Mouse (Mus musculus): ENCODE data around the gene Igdcc4. TPM values are rescaled to one million over a fixed set of nuclear protein-coding genes. Genes with fewer than 3 reads are reported as not detected.
A peak's percentile ranks its signal among the peaks of the same experiment; 100 is the strongest.

Gene Igdcc4
- polyA plus RNA-seq, 1 experiment from 2014 or later, result 9.1 TPM

DNA sequence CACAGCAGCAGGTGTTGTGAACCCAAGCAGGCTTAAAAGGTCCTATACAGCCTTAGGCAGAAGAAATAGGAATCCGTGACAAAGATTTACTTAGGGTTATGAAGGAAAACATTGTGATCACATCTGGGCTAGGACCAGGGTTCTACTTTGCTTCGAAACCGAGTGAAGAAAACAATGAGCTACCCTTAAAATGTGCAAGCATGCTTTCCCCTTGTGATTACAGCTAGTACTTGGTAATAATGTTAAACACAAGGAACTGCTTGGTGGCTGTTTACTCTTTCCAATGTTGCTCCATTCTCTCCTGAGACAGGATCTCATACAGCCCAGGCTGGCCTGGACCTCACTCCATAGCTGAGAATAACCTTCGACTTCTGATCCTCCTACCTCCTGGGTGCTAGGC, 59.9 kb downstream of the Igdcc4 start:
- peaks cover 28% of the 10 kb centered on the region for H3K4me1 ChIP-seq (replicated peaks)
- 58% methylated on average over 4 of the region's 4 CpGs for WGBS
- H3K4me3 ChIP-seq, result no peak overlapping the region
- no peak overlapping the region for H3K27ac ChIP-seq
- H3K27me3 ChIP-seq, result peaks cover 65% of the 10 kb centered on the region
- H3K9me3 ChIP-seq (replicated peaks), result no peaks in the 10 kb centered on the region
- no peak overlapping the region for H3K9ac ChIP-seq
- ATAC-seq (replicated peaks; ENCODE audit: insufficient number of reproducible peaks, insufficient read depth, low FRiP score, low read depth), result no peak
- no peaks in the 10 kb centered on the region for H3K36me3 ChIP-seq
- H3K4me2 ChIP-seq, result no peak overlapping the region

DNA sequence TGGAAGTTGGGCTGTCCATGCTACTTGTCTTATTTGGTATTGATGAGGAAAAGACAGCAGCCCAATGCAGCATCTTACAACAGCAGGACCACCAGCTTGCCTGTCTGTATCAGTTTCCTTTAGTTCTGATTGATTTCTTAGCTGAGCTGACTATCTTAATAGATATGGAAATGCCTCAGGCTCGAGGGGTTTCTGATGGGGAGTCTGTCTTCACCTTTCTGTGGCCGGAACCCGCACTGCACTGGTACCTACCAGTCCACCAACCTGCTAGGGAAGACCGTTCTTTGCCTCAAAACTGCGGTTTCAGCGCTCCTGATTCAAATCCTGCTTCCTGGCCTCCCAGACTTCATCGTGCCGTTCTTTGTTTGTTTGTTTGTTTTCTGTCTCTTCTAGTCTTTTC, 60.6 kb downstream of the Igdcc4 start:
- no peak for ATAC-seq (replicated peaks; ENCODE audit: insufficient number of reproducible peaks, insufficient read depth, low FRiP score, low read depth)
- 42% methylated on average over 8 of the region's 8 CpGs for WGBS
- H3K36me3 ChIP-seq, result no peaks in the 10 kb centered on the region
- H3K9ac ChIP-seq, result no peak overlapping the region
- no peak overlapping the region for H3K4me3 ChIP-seq
- no peak overlapping the region for H3K27ac ChIP-seq
- H3K27me3 ChIP-seq, result peaks cover 60% of the 10 kb centered on the region
- peaks cover 21% of the 10 kb centered on the region for H3K4me1 ChIP-seq (replicated peaks)
- no peaks in the 10 kb centered on the region for H3K9me3 ChIP-seq (replicated peaks)
- no peak overlapping the region for H3K4me2 ChIP-seq

DNA sequence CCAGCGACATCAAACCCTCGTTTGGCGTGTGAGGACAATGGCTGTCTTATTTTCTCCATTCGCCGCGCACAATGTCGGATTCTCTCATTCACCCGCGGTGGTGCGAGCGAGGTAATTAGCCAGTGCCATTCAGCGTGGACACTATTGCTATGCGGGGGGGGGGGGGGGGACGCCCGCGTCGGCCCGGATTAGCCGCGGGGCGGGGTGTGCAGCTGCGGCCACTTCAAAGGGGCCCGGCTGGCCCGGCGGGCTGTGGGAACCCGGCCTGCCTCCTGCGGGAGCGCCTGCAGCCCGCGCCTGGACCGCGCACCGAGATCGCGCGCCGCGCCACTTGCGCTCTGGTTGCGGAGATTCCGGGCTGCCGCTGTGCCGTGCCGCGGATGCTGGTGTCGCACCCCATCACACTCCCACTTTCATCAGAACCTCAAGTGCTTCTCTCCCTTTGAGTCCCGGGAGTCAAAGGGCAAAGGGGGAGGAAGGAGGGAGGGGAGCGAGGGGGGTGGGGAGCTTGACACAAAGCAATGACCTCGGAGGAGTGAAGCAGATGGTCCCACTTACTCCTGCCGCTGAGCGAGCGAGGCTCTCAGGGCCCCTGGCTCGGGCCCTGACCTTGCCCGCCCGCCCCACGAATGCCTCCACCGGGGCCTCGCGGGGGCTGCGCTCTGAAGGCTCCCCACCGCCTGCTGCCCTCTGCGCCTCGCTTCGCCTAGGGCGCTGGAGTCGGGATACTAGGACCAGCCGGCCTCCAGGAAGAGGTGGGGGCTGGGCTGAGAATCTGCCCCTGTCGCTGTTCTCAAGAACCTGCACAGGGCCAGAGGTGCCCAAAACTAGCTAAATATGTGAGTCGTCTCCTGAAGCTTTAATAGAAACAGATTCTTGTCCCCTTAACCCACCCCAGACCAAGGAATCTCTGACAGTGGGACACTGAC, 61.7 kb downstream of the Igdcc4 start:
- H3K36me3 ChIP-seq, result no peaks in the 10 kb centered on the region
- H3K27ac ChIP-seq, result no peak overlapping the region
- ATAC-seq (replicated peaks; ENCODE audit: insufficient number of reproducible peaks, insufficient read depth, low FRiP score, low read depth), result 0 out of 2 replicates have a peak, but pooled peaks have one; percentile 39
- peaks cover 56% of the 10 kb centered on the region for H3K27me3 ChIP-seq
- H3K9me3 ChIP-seq (replicated peaks), result no peaks in the 10 kb centered on the region
- peaks cover 12% of the 10 kb centered on the region for H3K4me1 ChIP-seq (replicated peaks)
- 2% methylated on average over 64 of the region's 69 CpGs for WGBS
- peak overlapping the region; percentile 55 for H3K4me3 ChIP-seq
- peak overlapping the region; percentile 95 for H3K4me2 ChIP-seq
- H3K9ac ChIP-seq, result peak overlapping the region; percentile 53

DNA sequence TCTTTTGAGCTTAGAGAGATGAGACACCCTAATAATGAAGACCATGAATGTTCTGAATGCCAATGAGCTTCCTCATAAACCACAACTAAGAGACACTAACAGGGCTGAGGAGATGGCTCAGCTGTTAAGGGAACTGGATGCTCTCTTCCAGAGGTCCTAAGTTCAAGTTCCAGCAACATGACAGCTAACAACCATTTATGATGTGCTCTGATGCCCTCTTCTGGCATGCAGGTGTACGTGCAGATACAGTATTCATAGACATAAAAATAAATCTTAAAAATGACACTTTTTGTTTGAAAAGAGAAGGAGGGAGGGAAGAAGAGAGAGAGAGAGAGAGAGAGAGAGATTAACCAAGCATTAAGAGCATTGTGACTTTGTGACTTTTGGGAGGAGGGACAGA, 63.6 kb downstream of the Igdcc4 start:
- no peaks in the 10 kb centered on the region for H3K36me3 ChIP-seq
- no peaks in the 10 kb centered on the region for H3K9me3 ChIP-seq (replicated peaks)
- 28% methylated on average over 1 of the region's 1 CpGs for WGBS
- peaks cover 48% of the 10 kb centered on the region for H3K27me3 ChIP-seq
- H3K9ac ChIP-seq, result no peak overlapping the region
- peaks cover 12% of the 10 kb centered on the region for H3K4me1 ChIP-seq (replicated peaks)
- no peak overlapping the region for H3K27ac ChIP-seq
- ATAC-seq (replicated peaks; ENCODE audit: insufficient number of reproducible peaks, insufficient read depth, low FRiP score, low read depth), result no peak
- no peak overlapping the region for H3K4me2 ChIP-seq
- no peak overlapping the region for H3K4me3 ChIP-seq

DNA sequence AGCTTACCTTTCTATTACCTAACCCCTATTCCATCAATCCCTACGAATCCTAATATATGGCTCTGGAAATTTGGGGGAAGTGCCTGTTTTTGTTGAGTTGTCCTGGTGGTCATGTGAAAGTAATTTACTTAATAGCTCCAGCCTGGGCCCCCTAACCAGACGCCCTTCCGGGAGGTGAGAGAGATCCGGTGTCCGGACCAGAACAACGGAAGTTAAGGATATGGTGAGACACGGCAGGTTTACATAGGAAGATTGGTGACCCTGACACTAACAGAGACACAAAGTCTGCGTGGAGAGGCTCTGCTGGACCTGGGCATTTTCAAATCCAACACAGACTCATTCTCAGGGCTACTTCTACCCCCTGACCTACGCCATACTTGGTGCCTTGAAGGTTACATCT, 65.1 kb downstream of the Igdcc4 start:
- H3K27me3 ChIP-seq, result peaks cover 35% of the 10 kb centered on the region
- H3K4me1 ChIP-seq (replicated peaks), result peaks cover 12% of the 10 kb centered on the region
- H3K9ac ChIP-seq, result no peak overlapping the region
- no peak overlapping the region for H3K4me3 ChIP-seq
- no peak for ATAC-seq (replicated peaks; ENCODE audit: insufficient number of reproducible peaks, insufficient read depth, low FRiP score, low read depth)
- no peak overlapping the region for H3K27ac ChIP-seq
- 58% methylated on average over 9 of the region's 9 CpGs for WGBS
- no peaks in the 10 kb centered on the region for H3K36me3 ChIP-seq
- no peak overlapping the region for H3K4me2 ChIP-seq
- H3K9me3 ChIP-seq (replicated peaks), result no peaks in the 10 kb centered on the region

DNA sequence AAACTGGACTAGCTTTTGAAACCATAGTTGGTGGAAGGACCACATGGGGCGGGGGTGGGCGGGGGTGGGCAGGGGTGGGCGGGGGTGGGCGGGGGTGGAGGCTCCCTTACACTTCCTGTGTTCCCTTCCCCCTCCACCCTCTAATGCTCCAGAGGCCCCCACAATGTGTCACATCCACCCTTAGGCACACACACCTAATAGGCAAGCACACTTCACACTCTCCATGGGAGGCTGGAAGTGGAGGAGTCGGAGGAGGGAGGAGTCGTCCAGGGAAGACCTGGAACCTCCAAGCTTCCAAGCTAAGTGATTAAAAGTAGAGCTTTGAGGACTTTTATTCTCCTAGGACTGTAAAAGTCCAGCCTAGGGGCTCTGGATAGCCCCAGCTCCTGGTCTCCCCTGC, 67.2 kb downstream of the Igdcc4 start:
- Histone ChIP-seq H3K27me3 (peaks cover 15% of the 10 kb centered on the region), H3K9me3 (replicated peaks) (no peaks in the 10 kb centered on the region), H3K4me1 (replicated peaks) (no peaks in the 10 kb centered on the region), H3K36me3 (no peaks in the 10 kb centered on the region), H3K4me3 (no peak overlapping the region), H3K4me2 (no peak overlapping the region), H3K27ac (no peak overlapping the region), H3K9ac (no peak overlapping the region)
- 37% methylated on average over 6 of the region's 6 CpGs for WGBS
- ATAC-seq (replicated peaks; ENCODE audit: insufficient number of reproducible peaks, insufficient read depth, low FRiP score, low read depth), result no peak

DNA sequence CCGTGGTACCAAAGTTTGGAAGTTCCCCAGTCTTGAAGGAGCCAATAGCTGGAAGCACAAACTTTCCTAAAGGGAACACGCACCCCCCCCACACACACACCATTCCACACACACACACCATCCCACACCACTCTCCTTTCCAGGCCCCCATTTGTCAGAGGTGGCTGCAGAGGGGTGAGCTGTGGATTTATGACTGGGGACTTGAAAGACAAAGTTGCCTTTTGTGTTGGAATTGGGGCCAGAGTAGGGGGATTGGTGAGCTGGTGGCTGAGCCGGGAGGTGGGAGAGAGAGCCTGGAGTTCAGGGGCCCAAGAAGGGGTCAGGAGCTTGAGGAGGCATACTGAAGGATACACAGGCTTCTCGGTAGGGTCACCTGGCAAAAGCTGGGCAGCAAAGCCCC, 67.7 kb downstream of the Igdcc4 start:
- WGBS, result 57% methylated on average over 4 of the region's 4 CpGs
- peaks cover 11% of the 10 kb centered on the region for H3K27me3 ChIP-seq
- ATAC-seq (replicated peaks; ENCODE audit: insufficient number of reproducible peaks, insufficient read depth, low FRiP score, low read depth), result no peak
- H3K4me3 ChIP-seq, result no peak overlapping the region
- no peaks in the 10 kb centered on the region for H3K9me3 ChIP-seq (replicated peaks)
- H3K4me2 ChIP-seq, result no peak overlapping the region
- H3K27ac ChIP-seq, result no peak overlapping the region
- no peaks in the 10 kb centered on the region for H3K4me1 ChIP-seq (replicated peaks)
- no peak overlapping the region for H3K9ac ChIP-seq
- H3K36me3 ChIP-seq, result no peaks in the 10 kb centered on the region

DNA sequence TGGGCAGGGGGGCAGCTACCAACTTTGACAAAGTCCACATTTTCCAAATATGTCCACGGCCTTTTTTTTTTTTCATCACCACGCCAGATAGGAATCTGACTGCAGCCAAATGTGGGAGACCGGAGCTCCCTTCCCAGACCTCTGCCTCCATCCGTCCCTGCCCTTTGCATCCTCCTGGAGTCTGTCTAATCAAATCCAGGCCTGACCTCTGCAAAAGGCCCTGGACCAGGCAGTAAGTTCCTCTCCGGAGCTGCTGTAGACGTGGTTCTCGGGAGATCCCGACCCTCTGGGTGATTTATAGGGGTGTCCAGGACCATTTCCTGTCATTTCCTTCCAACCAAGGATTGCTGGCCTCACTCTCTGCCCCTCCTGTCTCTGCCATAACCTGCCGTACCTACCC, 71.4 kb downstream of the Igdcc4 start:
- H3K27ac ChIP-seq, result no peak overlapping the region
- ATAC-seq (replicated peaks; ENCODE audit: insufficient number of reproducible peaks, insufficient read depth, low FRiP score, low read depth), result no peak
- H3K9ac ChIP-seq, result no peak overlapping the region
- no peaks in the 10 kb centered on the region for H3K9me3 ChIP-seq (replicated peaks)
- H3K4me2 ChIP-seq, result no peak overlapping the region
- 58% methylated on average over 9 of the region's 9 CpGs for WGBS
- H3K36me3 ChIP-seq, result no peaks in the 10 kb centered on the region
- no peak overlapping the region for H3K4me3 ChIP-seq
- peaks cover 4% of the 10 kb centered on the region for H3K27me3 ChIP-seq
- H3K4me1 ChIP-seq (replicated peaks), result no peaks in the 10 kb centered on the region

DNA sequence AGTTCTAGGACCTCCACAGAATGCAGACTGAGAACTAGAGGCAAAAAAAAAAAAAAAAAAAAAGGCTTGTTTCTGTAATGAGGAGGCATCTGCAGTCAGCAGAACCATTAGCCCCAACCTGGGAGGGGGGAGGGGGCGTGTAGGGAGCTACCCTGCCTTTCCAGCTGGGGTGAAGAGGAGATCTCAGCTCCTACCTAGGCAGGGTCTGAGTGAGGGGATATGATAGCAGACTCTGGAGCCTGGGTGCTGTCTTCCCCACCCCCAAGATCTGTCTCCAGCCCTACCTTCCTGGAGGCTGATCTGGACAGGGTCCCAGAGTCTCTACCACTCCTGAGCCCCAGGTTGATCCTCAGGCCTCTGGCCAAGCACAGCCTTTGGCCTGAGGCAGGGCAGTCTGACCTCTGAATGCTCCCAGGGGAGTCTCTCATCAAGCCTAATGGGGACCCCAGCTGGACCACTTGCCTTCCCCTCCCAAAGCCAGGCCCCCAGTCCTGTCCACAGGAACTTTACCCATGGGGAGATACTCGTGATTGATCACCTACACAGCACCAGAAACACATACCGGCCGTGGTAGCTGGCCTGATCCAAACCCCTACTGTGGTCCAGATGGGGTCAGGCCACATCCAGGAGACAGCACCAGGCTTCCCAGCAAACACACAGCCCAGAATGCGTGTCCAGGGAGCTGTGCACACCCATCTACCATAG, 74.1 kb downstream of the Igdcc4 start:
- H3K36me3 ChIP-seq, result no peaks in the 10 kb centered on the region
- H3K9ac ChIP-seq, result no peak overlapping the region
- H3K4me3 ChIP-seq, result no peak overlapping the region
- WGBS, result 59% methylated on average over 5 of the region's 5 CpGs
- no peak overlapping the region for H3K4me2 ChIP-seq
- peaks cover 22% of the 10 kb centered on the region for H3K4me1 ChIP-seq (replicated peaks)
- peaks cover 14% of the 10 kb centered on the region for H3K27me3 ChIP-seq
- H3K9me3 ChIP-seq (replicated peaks), result no peaks in the 10 kb centered on the region
- H3K27ac ChIP-seq, result no peak overlapping the region
- no peak for ATAC-seq (replicated peaks; ENCODE audit: insufficient number of reproducible peaks, insufficient read depth, low FRiP score, low read depth)

DNA sequence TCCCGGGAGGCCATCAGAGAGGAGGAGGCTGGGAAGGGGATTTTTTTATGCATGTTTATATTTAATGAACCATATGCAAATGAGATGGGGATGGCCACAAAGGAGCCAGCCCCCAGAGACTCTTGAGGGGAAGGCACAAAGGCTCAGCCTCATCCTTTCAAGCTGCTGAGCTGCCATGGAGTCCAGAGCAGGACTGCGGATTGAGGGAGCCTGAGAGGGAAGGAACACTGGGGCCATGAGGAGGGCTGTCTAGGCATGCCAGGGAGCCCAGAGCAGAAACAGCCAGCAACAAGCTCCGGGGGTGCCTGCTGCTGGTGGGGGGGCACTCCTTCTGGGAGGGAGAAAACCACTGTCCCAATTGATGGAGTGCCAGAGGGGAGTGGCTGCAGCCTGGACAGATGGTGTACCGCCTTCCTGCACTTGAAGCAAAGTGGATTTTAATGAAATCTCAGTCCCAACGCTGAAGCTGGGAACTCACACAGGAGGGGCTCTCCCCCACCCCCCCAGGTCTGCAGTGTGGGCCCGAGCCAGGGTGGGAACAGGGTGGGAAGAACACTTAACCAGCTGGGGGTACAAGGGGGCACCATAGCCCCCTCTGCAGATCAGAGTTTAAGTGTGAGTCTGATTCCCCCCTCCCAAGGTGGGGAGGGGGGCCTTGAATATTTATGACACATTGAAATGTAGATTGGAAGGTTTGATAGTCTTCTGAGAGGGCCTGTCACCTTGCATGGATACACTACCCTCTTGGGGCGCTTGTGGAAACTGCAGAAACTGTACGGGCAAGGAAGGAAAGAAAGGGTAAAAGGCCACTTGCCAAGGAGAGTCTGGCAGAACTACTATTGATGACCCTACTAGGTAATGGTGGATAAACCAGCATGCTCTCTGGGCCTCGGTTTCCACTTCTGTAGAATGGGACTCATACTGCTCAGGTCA, 74.9 kb downstream of the Igdcc4 start:
- Histone ChIP-seq H3K4me3 (no peak overlapping the region), H3K27me3 (peaks cover 16% of the 10 kb centered on the region), H3K9ac (no peak overlapping the region), H3K4me1 (replicated peaks) (peaks cover 23% of the 10 kb centered on the region), H3K9me3 (replicated peaks) (no peaks in the 10 kb centered on the region), H3K36me3 (no peaks in the 10 kb centered on the region), H3K4me2 (no peak overlapping the region), H3K27ac (no peak overlapping the region)
- no peak for ATAC-seq (replicated peaks; ENCODE audit: insufficient number of reproducible peaks, insufficient read depth, low FRiP score, low read depth)
- WGBS, result 45% methylated on average over 9 of the region's 9 CpGs

DNA sequence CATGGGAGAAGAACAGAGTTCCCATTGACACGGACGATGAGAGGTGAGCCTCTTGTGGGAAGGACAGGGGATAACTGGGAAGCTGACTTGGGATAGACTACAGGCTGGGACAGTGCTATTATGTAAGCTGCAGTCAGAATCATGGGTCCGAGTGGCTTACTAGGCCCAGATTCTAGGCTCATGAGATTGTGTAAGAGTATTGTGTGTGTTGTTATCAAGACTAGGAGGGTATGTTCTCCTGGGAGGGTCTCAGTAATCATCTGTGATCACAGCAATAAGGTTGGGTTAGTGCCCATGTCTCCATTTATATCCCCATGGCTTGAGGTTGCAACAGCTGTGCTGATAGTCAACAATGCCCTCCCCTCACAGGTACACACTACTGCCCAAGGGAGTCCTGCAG, 76.2 kb downstream of the Igdcc4 start:
- no peak overlapping the region for H3K9ac ChIP-seq

More for the DNA sequence above, 76.2 kb downstream of the Igdcc4 start:
- Histone ChIP-seq H3K9me3 (replicated peaks) (no peaks in the 10 kb centered on the region), H3K4me1 (replicated peaks) (peaks cover 23% of the 10 kb centered on the region), H3K27me3 (peaks cover 16% of the 10 kb centered on the region), H3K27ac (no peak overlapping the region), H3K36me3 (no peaks in the 10 kb centered on the region), H3K4me3 (no peak overlapping the region), H3K4me2 (no peak overlapping the region)
- ATAC-seq (replicated peaks; ENCODE audit: insufficient number of reproducible peaks, insufficient read depth, low FRiP score, low read depth), result no peak
- 77% methylated on average over 3 of the region's 3 CpGs for WGBS

All from heart, embryonic 15.5 days (tissue).